Mouse (Mus musculus) erythroblast, embryonic 14.5 days (primary cell): ENCODE results near the gene Bckdk. TPM values are rescaled to one million over a fixed set of nuclear protein-coding genes. Genes with fewer than 3 reads are reported as not detected.
"Not testable (repeated sequence)": the region's sequence is repeated elsewhere in the genome, so short reads cannot be mapped to it uniquely, and the experiment has no call there.

Source experiments
- H3K27me3 ChIP-seq: 2 replicates; pipeline ENCODE4 v1.6.1; 2012; ENCODE audit warnings: inconsistent platforms; ENCODE audit not compliant: control insufficient read depth
- H3K36me3 ChIP-seq: 2 replicates; pipeline ENCODE4 v1.6.1; 2012; ENCODE audit warnings: mild to moderate bottlenecking, inconsistent platforms; ENCODE audit not compliant: control insufficient read depth
- H3K4me1 ChIP-seq: 2 replicates; pipeline ENCODE4 v1.6.1; 2012; ENCODE audit warnings: inconsistent platforms; ENCODE audit not compliant: control insufficient read depth
- H3K4me3 ChIP-seq: replicated peaks from 2 replicates; pipeline ENCODE3; 2012; ENCODE audit warnings: moderate library complexity, mild to moderate bottlenecking, inconsistent platforms
- H3K9me3 ChIP-seq: 2 replicates; pipeline ENCODE4 v1.6.1; 2012; ENCODE audit warnings: low read length, inconsistent platforms, mixed read lengths; ENCODE audit not compliant: control insufficient read depth
- GATA1 ChIP-seq: IDR thresholded peaks from 2 replicates; pipeline ENCODE4 v1.6.1; 2012; ENCODE audit warnings: low read length, inconsistent platforms, mixed read lengths
- TAL1 ChIP-seq: IDR thresholded peaks from 3 replicates; pipeline ENCODE4 v1.6.1; 2012; ENCODE audit warnings: low read length, inconsistent platforms, mixed read lengths
- polyA plus RNA-seq: library from polyadenylated mRNA; stranded (reverse); fragments of >175 nt; gene quantifications from 2 replicates; pipeline ENCODE4 v1.2.3, GENCODE M21; 2012

The Bckdk gene
- polyA plus RNA-seq, 1 experiment, result 18.3 TPM

DNA sequence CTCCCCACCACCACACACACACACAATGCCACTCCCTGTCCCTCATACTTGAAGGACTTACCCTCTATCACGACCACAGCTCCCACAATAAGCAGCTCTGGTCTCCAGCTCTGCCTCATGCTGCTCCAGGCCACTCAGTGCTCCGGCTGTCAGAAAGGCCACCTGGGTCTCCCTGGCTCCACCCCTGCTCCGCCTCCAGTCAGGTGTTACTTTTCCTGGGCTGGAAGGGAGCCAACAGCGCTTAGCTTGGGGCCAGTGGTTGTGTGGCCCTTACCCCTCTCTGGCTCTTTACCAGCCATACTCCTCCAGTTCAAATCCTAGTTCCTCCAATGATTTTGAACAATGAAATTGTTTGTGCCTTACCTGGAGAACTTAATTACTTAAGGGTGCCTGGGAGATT is 13.1 kb upstream of the Bckdk start, which contains the start of gene Prss53:
Gene Prss53 (minus strand): TSS at position 173 of the 400 bp plus-strand sequence.
- TF ChIP-seq TAL1 (no peak), GATA1 (no peak)
- no peaks in the 10 kb centered on the region for H3K9me3 ChIP-seq
- no peak within 1 kb of the TSS for H3K4me3 ChIP-seq
- H3K36me3 ChIP-seq, result peaks cover 72% of the 10 kb centered on the region
- no peaks in the 10 kb centered on the region for H3K27me3 ChIP-seq
- peaks cover 28% of the 10 kb centered on the region for H3K4me1 ChIP-seq

DNA sequence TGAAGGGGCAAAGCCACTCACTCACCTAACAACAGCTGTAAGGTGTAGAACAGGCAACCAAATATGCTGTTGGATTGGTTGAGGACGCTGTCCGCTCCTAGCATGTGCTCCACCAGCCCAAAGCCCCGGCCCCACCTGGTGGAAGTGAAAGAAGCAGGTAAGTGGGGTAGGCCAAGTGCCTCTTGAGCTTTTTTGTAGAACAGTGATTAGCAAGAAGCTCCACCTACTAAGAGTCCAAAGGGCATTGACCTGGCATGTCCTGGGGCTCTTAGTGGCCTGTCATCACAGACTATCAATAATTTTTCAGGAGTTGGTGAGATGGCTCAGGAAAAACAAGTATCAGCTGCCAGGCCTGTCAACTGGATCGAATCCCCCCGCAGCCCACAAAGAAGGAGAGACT is 9.4 kb upstream of the Bckdk start:
- no peak for TF ChIP-seq GATA1
- TF ChIP-seq TAL1, result no peak
- Histone ChIP-seq H3K36me3 (peaks cover 35% of the 10 kb centered on the region), H3K27me3 (no peaks in the 10 kb centered on the region)

DNA sequence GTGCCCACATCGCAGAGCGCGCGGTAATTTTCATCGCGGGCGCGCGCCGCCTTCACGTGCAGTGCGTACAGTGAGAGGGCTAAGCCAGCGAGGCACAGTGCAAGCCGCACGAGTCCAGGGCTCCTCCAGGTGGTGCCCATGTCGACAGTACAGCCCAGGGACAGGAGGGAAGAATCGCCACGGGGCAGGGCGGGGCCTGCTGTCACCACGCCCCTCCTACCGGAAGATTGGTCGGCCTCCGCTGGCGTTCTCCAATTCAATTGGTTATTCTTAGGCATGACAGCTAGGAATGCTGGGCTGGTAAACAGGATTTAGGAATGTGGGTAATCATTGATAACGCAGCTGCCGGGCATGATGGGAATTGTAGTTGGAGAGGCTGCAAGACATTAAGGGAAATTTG is 8.4 kb upstream of the Bckdk start, which contains the start of the genes Gm21974 and Vkorc1:
Gene Gm21974 (minus strand): TSS at position 13 of the 400 bp plus-strand sequence.
Gene Vkorc1 (minus strand): TSS at position 176 of the 400 bp plus-strand sequence.
- no peaks in the 10 kb centered on the region for H3K27me3 ChIP-seq
- 0 out of 2 replicates have a peak, but pooled peaks have one; percentile 14 for TF ChIP-seq GATA1
- no peak for TF ChIP-seq TAL1
- H3K4me1 ChIP-seq, result peaks cover 62% of the 10 kb centered on the region
- H3K9me3 ChIP-seq, result no peaks in the 10 kb centered on the region
- H3K4me3 ChIP-seq, result peak within 1 kb of the TSS; percentile 67
- H3K36me3 ChIP-seq, result peaks cover 25% of the 10 kb centered on the region

More for the DNA sequence above, 9.4 kb upstream of the Bckdk start:
- no peaks in the 10 kb centered on the region for H3K9me3 ChIP-seq
- H3K4me3 ChIP-seq, result peak overlapping the region; percentile 67
- peaks cover 52% of the 10 kb centered on the region for H3K4me1 ChIP-seq

DNA sequence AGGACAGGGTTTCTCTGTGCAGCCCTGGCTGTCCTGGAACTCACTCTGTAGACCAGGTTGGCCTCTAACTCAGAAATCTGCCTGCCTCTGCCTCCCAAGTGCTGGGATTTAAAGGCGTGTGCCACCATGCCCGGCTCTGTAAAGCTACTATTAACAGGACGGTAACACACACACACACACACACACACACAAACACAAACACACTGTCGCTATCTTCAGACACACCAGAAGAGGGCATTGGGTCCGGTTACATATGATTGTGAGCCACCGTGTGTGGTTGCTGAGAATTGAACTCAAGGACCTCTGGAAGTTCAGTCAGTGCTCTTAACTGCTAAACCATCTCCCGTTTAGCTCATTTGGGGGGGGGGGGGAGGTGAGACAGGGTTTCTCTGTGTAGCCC is 8.0 kb upstream of the Bckdk start:
- peaks cover 21% of the 10 kb centered on the region for H3K36me3 ChIP-seq
- H3K9me3 ChIP-seq, H3K27me3 ChIP-seq: not testable (repeated sequence)
- H3K4me3 ChIP-seq, result peak overlapping the region; percentile 67
- H3K4me1 ChIP-seq, result peaks cover 66% of the 10 kb centered on the region

DNA sequence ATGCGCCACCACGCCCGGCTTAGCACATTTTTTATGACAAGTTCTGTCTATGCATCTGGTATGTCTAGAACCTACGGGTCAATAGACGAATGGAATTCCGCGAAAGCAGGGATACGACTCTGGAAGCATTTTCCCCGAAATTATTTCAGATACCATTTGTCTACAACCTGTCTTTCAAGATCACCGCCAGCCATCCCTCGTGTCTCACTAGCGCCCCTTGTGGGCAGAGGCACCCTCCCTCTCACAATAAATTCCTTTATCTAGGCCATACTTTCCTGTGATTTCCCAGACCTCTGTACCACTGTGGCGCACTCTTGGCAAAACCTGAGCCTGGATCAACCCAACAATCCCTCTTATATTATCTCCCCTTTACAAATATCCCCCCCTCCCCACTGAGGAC is 7.5 kb upstream of the Bckdk start:
- Histone ChIP-seq H3K27me3 (no peaks in the 10 kb centered on the region), H3K36me3 (peaks cover 17% of the 10 kb centered on the region), H3K4me3 (no peak overlapping the region), H3K9me3 (no peaks in the 10 kb centered on the region), H3K4me1 (peaks cover 67% of the 10 kb centered on the region)
- TF ChIP-seq TAL1, result no peak
- TF ChIP-seq GATA1, result no peak

DNA sequence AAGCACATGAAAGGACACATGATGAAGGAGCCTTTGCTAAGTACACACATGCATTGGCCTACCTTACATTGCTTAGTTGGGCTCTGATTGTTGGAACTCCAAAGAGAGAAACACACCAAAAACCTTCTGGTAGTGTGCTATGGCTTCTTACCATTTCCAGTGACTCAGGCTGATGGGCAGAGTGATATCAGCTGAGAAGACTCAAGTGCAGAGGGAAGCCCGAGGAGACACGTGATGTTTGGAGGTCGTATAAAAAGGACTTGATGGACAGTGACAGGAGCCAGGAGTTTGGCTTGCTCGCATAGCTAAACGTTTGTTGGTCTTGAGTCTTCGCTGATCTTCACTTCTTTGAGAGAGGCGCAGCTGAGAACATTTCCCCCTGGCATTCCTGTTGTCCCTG is 6.3 kb upstream of the Bckdk start:
- H3K36me3 ChIP-seq, result peaks cover 8% of the 10 kb centered on the region
- H3K9me3 ChIP-seq, result no peaks in the 10 kb centered on the region
- TF ChIP-seq TAL1 (no peak), GATA1 (no peak)
- H3K4me3 ChIP-seq, result no peak overlapping the region
- no peaks in the 10 kb centered on the region for H3K27me3 ChIP-seq
- H3K4me1 ChIP-seq, result peaks cover 76% of the 10 kb centered on the region

DNA sequence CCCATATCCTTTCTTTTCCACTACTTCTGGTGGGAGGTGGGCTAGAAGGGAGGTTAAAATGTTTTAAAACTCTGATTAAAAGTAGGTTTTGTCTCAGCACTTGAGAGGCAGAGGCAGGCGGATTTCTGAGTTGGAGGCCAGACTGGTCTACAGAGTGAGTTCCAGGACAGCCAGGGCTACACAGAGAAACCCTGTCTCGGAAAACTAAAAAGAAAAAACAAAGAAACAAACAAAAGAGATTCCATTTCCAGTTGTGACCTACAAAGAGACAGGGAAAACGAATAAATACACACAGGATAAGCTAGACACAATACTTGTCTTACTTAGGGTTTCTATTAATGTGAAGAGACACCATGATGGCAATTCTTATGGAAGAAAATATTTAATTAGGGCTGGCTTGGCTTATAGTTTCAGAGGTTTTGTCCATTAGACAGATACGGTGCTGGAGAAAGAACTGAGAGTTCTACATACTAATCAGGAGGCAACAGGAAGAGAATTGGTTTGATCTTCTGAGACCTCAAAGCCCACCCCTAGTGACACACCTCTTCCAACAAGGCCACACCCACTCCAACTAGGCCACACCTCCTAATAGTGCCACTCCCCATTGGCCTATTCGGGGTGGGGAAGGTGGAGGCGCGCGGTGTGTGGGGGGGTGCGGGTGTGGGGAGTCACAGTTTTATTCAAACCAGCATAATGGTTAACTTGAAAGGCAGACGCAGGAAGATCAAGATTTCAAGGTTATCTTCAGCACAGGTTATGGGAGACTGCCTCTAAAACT is 5.5 kb upstream of the Bckdk start:
- TF ChIP-seq GATA1 (no peak), TAL1 (no peak)
- H3K9me3 ChIP-seq, result no peaks in the 10 kb centered on the region
- H3K36me3 ChIP-seq, result no peaks in the 10 kb centered on the region; the same call in 1 of the 2 replicates
- no peaks in the 10 kb centered on the region for H3K27me3 ChIP-seq
- peaks cover 81% of the 10 kb centered on the region for H3K4me1 ChIP-seq
- no peak overlapping the region for H3K4me3 ChIP-seq

DNA sequence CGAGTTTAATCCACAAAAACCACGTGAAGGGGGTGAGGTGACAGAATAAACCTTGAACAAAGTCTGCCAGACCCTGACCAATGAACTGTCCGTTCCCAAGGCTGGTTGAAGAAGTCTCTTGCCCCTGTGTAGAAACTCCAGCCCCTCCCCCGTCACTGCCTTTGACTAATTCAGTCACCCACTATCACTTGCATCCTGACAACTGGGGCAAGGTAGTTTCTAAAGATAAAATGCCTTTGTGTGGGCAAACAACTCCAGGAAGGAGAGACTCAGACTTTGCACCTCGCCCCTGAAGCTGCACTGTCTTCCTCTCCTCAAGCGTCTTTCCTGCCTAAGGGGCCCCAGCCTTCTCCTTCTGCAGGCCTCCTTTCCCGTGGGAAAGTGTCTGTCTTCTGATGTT is 3.9 kb upstream of the Bckdk start:
- no peak for TF ChIP-seq TAL1
- TF ChIP-seq GATA1, result no peak
- peaks cover 86% of the 10 kb centered on the region for H3K4me1 ChIP-seq
- no peaks in the 10 kb centered on the region for H3K27me3 ChIP-seq
- H3K36me3 ChIP-seq, result peaks cover 4% of the 10 kb centered on the region
- H3K9me3 ChIP-seq, result no peaks in the 10 kb centered on the region
- H3K4me3 ChIP-seq, result no peak overlapping the region

DNA sequence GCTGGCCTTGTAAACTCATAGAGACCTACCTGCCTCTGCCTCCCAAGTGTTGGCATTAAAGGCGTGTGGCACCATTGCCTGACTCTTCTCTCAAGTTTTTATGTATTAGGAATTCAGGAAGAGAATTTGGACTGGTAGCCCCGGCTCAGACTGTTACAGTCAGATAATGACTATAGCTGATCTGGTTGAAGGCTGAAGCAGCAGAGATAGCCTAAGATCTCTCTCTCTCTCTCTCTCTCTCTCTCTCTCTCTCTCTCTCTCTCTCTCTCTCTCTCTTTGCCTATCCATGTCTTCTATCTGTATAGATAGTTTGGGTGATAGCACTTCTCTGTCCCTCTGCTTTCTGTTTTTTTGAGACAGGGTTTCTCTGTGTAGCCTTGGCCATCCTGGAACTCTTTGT is 2.1 kb upstream of the Bckdk start:
- peaks cover 76% of the 10 kb centered on the region for H3K4me1 ChIP-seq
- TF ChIP-seq TAL1 (no peak), GATA1 (no peak)
- no peak overlapping the region for H3K4me3 ChIP-seq
- H3K9me3 ChIP-seq, result no peaks in the 10 kb centered on the region
- H3K27me3 ChIP-seq, result no peaks in the 10 kb centered on the region
- H3K36me3 ChIP-seq, result peaks cover 22% of the 10 kb centered on the region
